Mouse (Mus musculus): Measurements from ENCODE around the gene Hoxc10. TPM values are rescaled to one million over a fixed set of nuclear protein-coding genes. Genes with fewer than 3 reads are reported as not detected.

Hoxc10 gene
- polyA plus RNA-seq (2015; fragmentation: Nextera tagmentation; extraction: Ambion mirVana): 51.3 and 71.0 TPM in 2 replicates

GRCm38 (mm10) chr15:102966776-102967311 is at the start of gene Hoxc10:
Hoxc10 (plus strand) TSS chr15:102966796.
- WGBS: 1% methylated on average over 27 of the region's 27 CpGs
- peaks cover 45% of the 10 kb centered on the region for H3K27me3 ChIP-seq (replicated peaks)
- H3K9ac ChIP-seq (replicated peaks): peak within 1 kb of the TSS; percentile 68
- peak within 1 kb of the TSS; percentile 49 for H3K4me3 ChIP-seq (replicated peaks)
- H3K4me1 ChIP-seq: peaks cover 37% of the 10 kb centered on the region
- no peaks in the 10 kb centered on the region for H3K36me3 ChIP-seq
- peak within 1 kb of the TSS; percentile 70 for H3K4me2 ChIP-seq
- peak; percentile 63 for ATAC-seq (ENCODE audit: low FRiP score)
- H3K9me3 ChIP-seq (replicated peaks): no peaks in the 10 kb centered on the region
- H3K27ac ChIP-seq (replicated peaks): peak within 1 kb of the TSS; percentile 85

DNA sequence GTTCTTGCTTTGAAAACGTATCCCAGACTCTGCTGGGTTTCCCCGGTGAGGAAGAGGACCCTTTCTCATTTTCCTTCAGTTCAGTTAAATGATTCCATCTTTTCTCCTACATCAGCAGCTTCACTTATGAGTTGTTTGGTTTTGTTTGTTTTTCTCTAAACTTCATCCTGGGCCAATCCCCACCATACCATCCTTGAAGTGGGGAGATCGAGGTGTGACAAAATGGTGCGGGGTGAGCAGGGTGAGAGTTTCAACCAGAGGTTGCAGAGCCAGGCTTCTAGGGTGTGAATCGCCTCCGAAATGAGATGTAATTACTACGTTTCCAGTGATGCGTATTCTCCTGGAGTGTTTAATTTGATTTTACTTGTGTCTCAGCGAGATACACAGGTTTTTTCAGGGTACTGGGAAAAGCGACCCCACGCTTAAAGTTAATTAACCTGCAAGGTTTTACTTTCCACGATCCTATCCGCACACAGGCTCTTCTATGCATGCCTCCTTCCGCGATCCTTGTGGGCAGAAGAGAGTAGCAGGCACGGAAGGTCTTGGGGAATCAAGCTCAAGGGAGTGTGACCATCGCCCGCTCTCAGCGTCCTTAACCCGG is 48.5 kb upstream of the Hoxc10 start:
- no peak overlapping the region for H3K4me2 ChIP-seq
- no peak for ATAC-seq (ENCODE audit: low FRiP score)

DNA sequence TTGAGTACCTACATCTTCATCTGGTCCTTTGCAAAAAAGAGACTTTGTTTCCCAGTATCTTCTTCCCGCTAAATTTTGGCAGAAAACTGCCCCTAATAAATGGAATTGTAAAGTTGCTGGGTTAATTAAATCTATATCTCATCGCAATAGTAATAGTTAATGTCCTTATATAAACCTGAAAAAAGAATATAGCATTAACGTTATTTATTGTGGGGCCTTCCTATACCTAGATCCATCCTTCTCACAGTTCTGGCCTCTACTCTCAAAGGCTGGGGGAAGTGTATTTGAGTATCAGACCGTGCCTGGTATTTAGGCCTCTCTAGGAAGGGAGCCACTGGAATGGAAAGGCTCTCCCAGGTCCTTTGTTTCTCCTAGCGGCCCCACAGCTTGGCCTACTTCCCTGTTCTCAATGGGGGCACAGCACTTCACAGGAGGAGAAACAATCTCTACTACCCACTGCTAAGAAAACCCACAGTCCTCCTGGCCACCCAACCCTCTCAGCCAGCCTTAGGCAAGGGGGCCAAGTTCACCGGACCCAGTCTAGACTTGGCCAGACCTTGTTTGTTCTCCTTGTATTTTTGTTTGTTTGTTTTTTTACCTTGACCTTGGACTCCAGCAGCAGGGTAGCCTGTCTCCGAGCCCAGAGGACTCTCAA is 47.9 kb upstream of the Hoxc10 start:
- Histone ChIP-seq H3K4me2 (no peak overlapping the region), H3K27me3 (replicated peaks) (peaks cover 82% of the 10 kb centered on the region), H3K4me1 (peaks cover 17% of the 10 kb centered on the region), H3K9me3 (replicated peaks) (no peaks in the 10 kb centered on the region), H3K36me3 (no peaks in the 10 kb centered on the region), H3K27ac (replicated peaks) (no peak overlapping the region), H3K4me3 (replicated peaks) (no peak overlapping the region), H3K9ac (replicated peaks) (no peak overlapping the region)
- WGBS: 2% methylated on average over 7 of the region's 7 CpGs
- no peak for ATAC-seq (ENCODE audit: low FRiP score)

More for the DNA sequence above, 48.5 kb upstream of the Hoxc10 start:
- Histone ChIP-seq H3K27me3 (replicated peaks) (peaks cover 81% of the 10 kb centered on the region), H3K4me1 (peaks cover 17% of the 10 kb centered on the region), H3K36me3 (no peaks in the 10 kb centered on the region), H3K4me3 (replicated peaks) (no peak overlapping the region), H3K27ac (replicated peaks) (no peak overlapping the region), H3K9me3 (replicated peaks) (no peaks in the 10 kb centered on the region), H3K9ac (replicated peaks) (no peak overlapping the region)
- 3% methylated on average over 20 of the region's 20 CpGs for WGBS

- WGBS: 1% methylated on average over 12 of the region's 12 CpGs
- H3K9ac ChIP-seq (replicated peaks): no peak overlapping the region
- peak overlapping the region; percentile 39 for H3K4me2 ChIP-seq
- H3K4me1 ChIP-seq: peaks cover 17% of the 10 kb centered on the region
- no peak for ATAC-seq (ENCODE audit: low FRiP score)
- no peaks in the 10 kb centered on the region for H3K36me3 ChIP-seq
- H3K4me3 ChIP-seq (replicated peaks): peak overlapping the region; percentile 6
- no peaks in the 10 kb centered on the region for H3K9me3 ChIP-seq (replicated peaks)
- H3K27me3 ChIP-seq (replicated peaks): peaks cover 84% of the 10 kb centered on the region
- no peak overlapping the region for H3K27ac ChIP-seq (replicated peaks)
Observed at GRCm38 (mm10) chr15:102919336-102920180, 47.0 kb upstream of the Hoxc10 start.

- Histone ChIP-seq H3K9me3 (replicated peaks) (no peaks in the 10 kb centered on the region), H3K27ac (replicated peaks) (no peak overlapping the region), H3K27me3 (replicated peaks) (peaks cover 85% of the 10 kb centered on the region), H3K36me3 (no peaks in the 10 kb centered on the region), H3K9ac (replicated peaks) (no peak overlapping the region), H3K4me2 (peak overlapping the region; percentile 39), H3K4me1 (peaks cover 17% of the 10 kb centered on the region), H3K4me3 (replicated peaks) (peak overlapping the region; percentile 6; the same call in 1 of the 2 replicates)
- WGBS: under 1% methylated on average over 19 of the region's 20 CpGs
- peak; percentile 75 for ATAC-seq (ENCODE audit: low FRiP score)
Observed at GRCm38 (mm10) chr15:102920619-102921018, 46.0 kb upstream of the Hoxc10 start.

DNA sequence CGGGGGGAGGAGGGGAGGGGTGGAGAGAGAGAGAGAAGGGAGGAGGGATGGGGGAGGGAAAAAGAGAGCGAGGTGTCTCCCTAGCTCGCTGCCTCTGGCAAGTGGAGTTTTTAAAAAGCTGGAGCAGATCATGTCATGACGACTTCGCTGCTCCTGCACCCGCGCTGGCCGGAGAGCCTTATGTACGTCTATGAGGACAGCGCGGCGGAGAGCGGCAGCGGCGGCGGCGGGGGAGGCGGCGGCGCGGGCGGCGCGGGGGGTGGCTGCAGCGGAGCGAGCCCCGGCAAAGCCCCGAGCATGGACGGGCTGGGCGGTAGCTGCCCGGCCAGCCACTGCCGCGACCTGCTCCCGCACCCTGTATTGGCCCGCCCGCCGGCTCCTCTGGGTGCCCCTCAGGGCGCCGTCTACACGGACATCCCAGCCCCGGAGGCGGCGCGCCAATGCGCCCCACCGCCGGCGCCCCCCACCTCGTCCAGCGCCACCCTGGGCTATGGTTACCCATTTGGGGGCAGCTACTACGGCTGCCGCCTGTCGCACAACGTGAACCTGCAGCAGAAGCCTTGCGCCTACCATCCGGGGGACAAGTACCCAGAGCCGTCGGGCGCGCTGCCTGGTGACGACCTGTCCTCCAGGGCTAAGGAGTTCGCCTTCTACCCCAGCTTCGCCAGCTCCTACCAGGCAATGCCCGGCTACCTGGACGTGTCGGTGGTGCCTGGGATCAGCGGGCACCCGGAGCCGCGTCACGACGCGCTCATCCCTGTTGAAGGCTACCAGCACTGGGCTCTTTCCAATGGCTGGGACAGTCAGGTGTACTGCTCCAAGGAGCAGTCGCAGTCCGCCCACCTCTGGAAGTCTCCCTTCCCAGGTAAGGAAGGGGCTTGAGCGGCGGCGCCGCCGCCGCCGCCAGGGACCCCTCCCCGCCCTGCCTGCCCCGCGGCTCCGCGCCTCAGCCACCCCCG is 45.3 kb upstream of the Hoxc10 start, which contains the start of gene Hoxc13:
Gene Hoxc13 (plus strand): TSS at position 51 of the 959 bp plus-strand sequence.
- H3K9ac ChIP-seq (replicated peaks): peak within 1 kb of the TSS; percentile 31
- peak within 1 kb of the TSS; percentile 39 for H3K4me2 ChIP-seq
- H3K36me3 ChIP-seq: no peaks in the 10 kb centered on the region
- H3K4me3 ChIP-seq (replicated peaks): peak within 1 kb of the TSS; percentile 35
- peaks cover 85% of the 10 kb centered on the region for H3K27me3 ChIP-seq (replicated peaks)
- peaks cover 17% of the 10 kb centered on the region for H3K4me1 ChIP-seq
- H3K9me3 ChIP-seq (replicated peaks): no peaks in the 10 kb centered on the region
- peak; percentile 8; the same call in 1 of the 2 replicates for ATAC-seq (ENCODE audit: low FRiP score)
- 1% methylated on average over 83 of the region's 88 CpGs for WGBS
- peak within 1 kb of the TSS; percentile 58 for H3K27ac ChIP-seq (replicated peaks)

DNA sequence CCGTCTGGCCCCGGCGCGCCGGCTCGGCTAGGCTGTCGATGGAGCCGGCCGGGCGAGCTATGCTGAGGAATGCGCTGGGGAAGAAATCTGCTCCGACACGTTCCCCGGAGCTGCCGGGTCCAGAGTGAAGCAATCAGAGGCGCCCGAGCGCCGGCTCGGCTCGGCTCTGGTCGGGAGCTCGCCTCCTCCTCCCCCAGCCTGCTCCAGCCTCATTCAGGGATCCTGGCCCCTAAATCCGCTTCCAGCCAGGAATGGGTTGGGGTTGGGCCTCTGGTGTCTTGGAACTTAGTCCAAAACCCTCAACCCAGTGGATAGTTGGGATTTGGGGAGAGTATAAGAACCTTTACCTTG is 44.6 kb upstream of the Hoxc10 start:
- Histone ChIP-seq H3K9me3 (replicated peaks) (no peaks in the 10 kb centered on the region), H3K36me3 (no peaks in the 10 kb centered on the region), H3K27ac (replicated peaks) (peak overlapping the region; percentile 24; the same call in 1 of the 2 replicates), H3K4me2 (peak overlapping the region; percentile 39; the same call in 1 of the 2 replicates), H3K9ac (replicated peaks) (peak overlapping the region; percentile 31), H3K27me3 (replicated peaks) (peaks cover 81% of the 10 kb centered on the region), H3K4me1 (peaks cover 17% of the 10 kb centered on the region), H3K4me3 (replicated peaks) (peak overlapping the region; percentile 35)
- ATAC-seq (ENCODE audit: low FRiP score): 0 out of 2 replicates have a peak, but pooled peaks have one; percentile 17
- WGBS: under 1% methylated on average over 24 of the region's 24 CpGs

DNA sequence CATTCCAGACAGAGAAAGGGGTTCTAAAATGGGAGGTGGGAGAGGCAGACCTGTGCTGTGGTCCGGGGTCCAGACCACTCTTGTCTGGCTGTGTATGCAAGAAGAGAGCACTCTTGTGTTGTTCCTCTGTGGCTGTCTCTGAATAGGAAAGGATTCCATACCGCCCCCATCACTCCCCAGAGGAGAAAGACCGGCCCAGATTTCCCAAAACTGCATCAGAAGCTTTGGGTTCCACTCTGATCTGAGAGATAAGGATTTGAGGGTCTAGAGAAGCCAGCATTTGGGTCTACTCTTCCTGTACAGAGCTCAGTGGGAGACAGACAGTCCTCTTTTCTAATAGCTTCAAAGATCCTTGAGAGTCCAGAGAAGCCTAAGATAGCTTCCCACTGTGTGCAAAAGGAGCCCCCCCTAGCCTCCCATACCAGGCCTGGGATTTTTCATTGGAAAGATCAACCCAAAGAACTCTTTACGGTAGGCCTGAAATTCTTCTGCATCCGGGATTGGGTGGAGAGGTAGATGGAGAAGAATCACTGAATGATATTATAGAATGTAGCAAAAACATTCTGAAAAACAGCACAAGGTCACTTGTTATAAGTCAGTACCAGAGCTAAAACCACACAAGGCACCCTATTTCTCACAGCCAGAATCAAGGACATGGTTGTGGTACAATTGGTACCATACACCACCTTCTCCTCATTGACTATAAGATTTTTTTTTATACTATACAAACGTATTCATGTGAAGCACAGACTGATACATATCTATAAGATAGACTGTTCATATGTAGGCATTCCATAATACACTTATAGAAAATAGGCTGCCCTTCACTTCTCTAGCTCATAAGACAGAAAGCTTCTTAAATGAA is 43.7 kb upstream of the Hoxc10 start:
- Histone ChIP-seq H3K4me1 (peaks cover 17% of the 10 kb centered on the region), H3K4me2 (peak overlapping the region; percentile 22; the same call in 1 of the 2 replicates), H3K27ac (replicated peaks) (no peak overlapping the region), H3K4me3 (replicated peaks) (peak overlapping the region; percentile 35), H3K36me3 (no peaks in the 10 kb centered on the region), H3K9ac (replicated peaks) (no peak overlapping the region), H3K9me3 (replicated peaks) (no peaks in the 10 kb centered on the region), H3K27me3 (replicated peaks) (peaks cover 77% of the 10 kb centered on the region)
- WGBS: 16% methylated on average over 6 of the region's 6 CpGs
- no peak for ATAC-seq (ENCODE audit: low FRiP score)

DNA sequence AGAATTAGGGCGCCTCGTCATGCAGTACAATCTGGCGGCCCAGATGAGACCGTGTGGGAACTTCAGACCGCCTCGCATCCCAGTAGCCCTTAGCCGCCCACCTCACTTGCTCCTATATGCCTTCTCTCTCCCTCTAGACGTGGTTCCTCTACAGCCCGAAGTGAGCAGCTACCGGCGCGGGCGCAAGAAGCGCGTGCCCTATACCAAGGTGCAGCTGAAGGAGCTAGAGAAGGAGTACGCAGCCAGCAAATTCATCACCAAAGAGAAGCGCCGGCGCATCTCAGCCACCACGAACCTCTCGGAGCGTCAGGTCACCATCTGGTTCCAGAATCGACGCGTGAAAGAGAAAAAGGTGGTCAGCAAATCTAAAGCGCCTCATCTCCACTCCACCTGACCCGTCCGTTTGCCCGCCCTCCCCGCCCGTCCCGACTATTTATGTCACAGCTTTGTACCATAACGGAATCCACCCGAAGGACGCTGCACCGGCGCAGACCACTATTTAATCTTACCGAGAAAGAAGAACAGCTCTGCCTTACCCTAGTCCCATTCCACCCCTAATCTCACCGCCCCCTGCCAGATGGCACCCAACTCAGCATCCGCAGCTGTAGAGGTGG is 39.5 kb upstream of the Hoxc10 start:
- no peaks in the 10 kb centered on the region for H3K36me3 ChIP-seq
- H3K4me1 ChIP-seq: no peaks in the 10 kb centered on the region
- 2% methylated on average over 40 of the region's 40 CpGs for WGBS
- no peak overlapping the region for H3K9ac ChIP-seq (replicated peaks)
- H3K4me2 ChIP-seq: peak overlapping the region; percentile 5; the same call in 1 of the 2 replicates
- H3K27me3 ChIP-seq (replicated peaks): peaks cover 87% of the 10 kb centered on the region
- ATAC-seq (ENCODE audit: low FRiP score): no peak
- no peak overlapping the region for H3K4me3 ChIP-seq (replicated peaks)
- H3K27ac ChIP-seq (replicated peaks): no peak overlapping the region
- no peaks in the 10 kb centered on the region for H3K9me3 ChIP-seq (replicated peaks)
